Mouse (Mus musculus): ENCODE results near the gene Grap2. TPM values are rescaled to one million over a fixed set of nuclear protein-coding genes. Genes with fewer than 3 reads are reported as not detected.

Grap2 gene
- total RNA-seq, 2 experiments from 2014 or later: 0.35 to 0.50 TPM

Small RNA genes lying within 50 kb of the gene (microRNA-seq; reads per million reads assigned to microRNA genes)
- gene Mir6957: not detected

Other genes with a start within 250 kb of the Grap2 start
- not detected for gene Enthd1, start 7.4 kb upstream of the Grap2 start, total RNA-seq (2021)
- gene Fam83f, start 99.3 kb downstream of the Grap2 start, total RNA-seq (2021): under 1 TPM; 0.39 TPM
- 100 to 1,000 TPM; 107 to 142 TPM for gene Tnrc6b, start 138.7 kb downstream of the Grap2 start, total RNA-seq (2021)